Mouse (Mus musculus) neural tube, embryonic 13.5 days (tissue): ENCODE results near the gene Aldoart2. TPM values are rescaled to one million over a fixed set of nuclear protein-coding genes. Genes with fewer than 3 reads are reported as not detected.
A peak's percentile ranks its signal among the peaks of the same experiment; 100 is the strongest.

ENCODE experiments used
- ATAC-seq: fragments of 200-750 bp; cut with Nextera tagmentation; 2 replicates; pipeline ENCODE4 v1.8.0; 2017; ENCODE audit warnings: low read depth, mild to moderate bottlenecking, moderate TSS enrichment, moderate library complexity
- H3K27ac ChIP-seq: fragments of 300-500 bp; sonication (generic); replicated peaks from 2 replicates; pipeline ENCODE4 v1.5.1; 2015; ENCODE audit warnings: moderate library complexity, mild to moderate bottlenecking, inconsistent platforms
- H3K27me3 ChIP-seq: fragments of 300-500 bp; sonication (generic); 2 replicates; pipeline ENCODE4 v1.6.1; 2015; ENCODE audit warnings: mild to moderate bottlenecking, inconsistent platforms
- H3K36me3 ChIP-seq: fragments of 300-500 bp; sonication (generic); 2 replicates; pipeline ENCODE4 v1.6.1; 2015; ENCODE audit warnings: mild to moderate bottlenecking, inconsistent platforms
- H3K4me1 ChIP-seq: fragments of 300-500 bp; sonication (generic); replicated peaks from 2 replicates; pipeline ENCODE4 v1.6.1; 2015; ENCODE audit warnings: inconsistent platforms
- H3K4me2 ChIP-seq: fragments of 300-500 bp; sonication (generic); 2 replicates; pipeline ENCODE4 v1.6.1; 2015; ENCODE audit warnings: inconsistent platforms, mild to moderate bottlenecking, moderate library complexity
- H3K4me3 ChIP-seq: fragments of 300-500 bp; sonication (generic); 2 replicates; pipeline ENCODE4 v1.5.1; 2015; ENCODE audit warnings: mild to moderate bottlenecking, inconsistent platforms
- H3K9ac ChIP-seq: fragments of 300-500 bp; sonication (generic); 2 replicates; pipeline ENCODE4 v1.6.1; 2015; ENCODE audit warnings: moderate library complexity, mild to moderate bottlenecking, inconsistent platforms
- H3K9me3 ChIP-seq: fragments of 300-500 bp; sonication (generic); 2 replicates; pipeline ENCODE4 v1.6.1; 2016; ENCODE audit warnings: inconsistent platforms
- WGBS: fragments of 180-500 bp; shearing (Covaris S2); methylation state at CpG from one replicate; pipeline ENCODE4 v1.1.7; 2015; 5-methylcytosine and 5-hydroxymethylcytosine counted together
- polyA plus RNA-seq: library from polyadenylated mRNA; unstranded; fragments of >200 nt; fragmentation: Nextera tagmentation; extraction: Ambion mirVana; gene quantifications from 2 replicates; pipeline ENCODE4 v1.2.1, GENCODE M21; 2015

The Aldoart2 gene
- polyA plus RNA-seq, 1 experiment from 2014 or later: 0.15 TPM

DNA sequence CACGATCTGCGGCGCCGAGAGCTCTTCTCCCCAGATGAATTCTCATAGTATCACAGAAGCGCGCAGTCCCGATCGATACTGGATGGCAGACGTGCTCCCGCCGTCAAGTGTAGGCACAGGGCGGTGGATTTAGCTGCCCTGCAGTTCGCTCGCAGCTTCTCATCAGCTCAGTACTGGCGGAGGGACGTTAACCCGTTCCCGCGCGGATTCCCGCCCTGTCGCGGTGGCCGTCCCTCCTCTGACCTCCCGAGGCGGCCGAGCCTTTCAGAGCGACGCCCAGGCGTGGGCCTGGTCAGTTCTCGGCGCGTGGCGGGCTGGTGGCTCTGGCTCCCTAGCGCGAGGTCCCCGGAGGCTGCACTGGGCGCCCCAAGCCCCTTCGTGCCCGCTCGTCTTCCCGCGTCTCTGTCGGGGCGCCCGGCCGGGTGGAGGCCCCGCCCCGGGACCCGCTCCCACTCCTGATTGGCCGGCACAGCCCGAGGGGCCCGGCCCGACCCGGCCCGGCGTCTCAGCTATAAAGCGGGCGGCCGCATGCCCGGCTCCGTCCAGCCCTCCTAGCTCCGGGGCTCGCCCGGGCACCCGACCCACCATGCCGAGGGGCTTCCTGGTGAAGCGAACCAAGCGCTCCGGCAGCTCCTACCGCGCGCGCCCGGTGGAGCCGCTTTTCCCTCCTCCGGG is 34.0 kb downstream of the Aldoart2 start, which contains the start of gene Insm2:
Gene Insm2 (plus strand): TSS at position 541 of the 675 bp plus-strand sequence.
- Histone ChIP-seq H3K4me3 (peak within 1 kb of the TSS; percentile 49), H3K9me3 (no peaks in the 10 kb centered on the region), H3K4me1 (peaks cover 27% of the 10 kb centered on the region), H3K9ac (peak within 1 kb of the TSS; percentile 63), H3K36me3 (no peaks in the 10 kb centered on the region), H3K27me3 (peaks cover 83% of the 10 kb centered on the region), H3K27ac (no peak within 1 kb of the TSS), H3K4me2 (peak within 1 kb of the TSS; percentile 89)
- under 1% methylated on average over 77 of the region's 77 CpGs for WGBS
- peak; percentile 72 for ATAC-seq

DNA sequence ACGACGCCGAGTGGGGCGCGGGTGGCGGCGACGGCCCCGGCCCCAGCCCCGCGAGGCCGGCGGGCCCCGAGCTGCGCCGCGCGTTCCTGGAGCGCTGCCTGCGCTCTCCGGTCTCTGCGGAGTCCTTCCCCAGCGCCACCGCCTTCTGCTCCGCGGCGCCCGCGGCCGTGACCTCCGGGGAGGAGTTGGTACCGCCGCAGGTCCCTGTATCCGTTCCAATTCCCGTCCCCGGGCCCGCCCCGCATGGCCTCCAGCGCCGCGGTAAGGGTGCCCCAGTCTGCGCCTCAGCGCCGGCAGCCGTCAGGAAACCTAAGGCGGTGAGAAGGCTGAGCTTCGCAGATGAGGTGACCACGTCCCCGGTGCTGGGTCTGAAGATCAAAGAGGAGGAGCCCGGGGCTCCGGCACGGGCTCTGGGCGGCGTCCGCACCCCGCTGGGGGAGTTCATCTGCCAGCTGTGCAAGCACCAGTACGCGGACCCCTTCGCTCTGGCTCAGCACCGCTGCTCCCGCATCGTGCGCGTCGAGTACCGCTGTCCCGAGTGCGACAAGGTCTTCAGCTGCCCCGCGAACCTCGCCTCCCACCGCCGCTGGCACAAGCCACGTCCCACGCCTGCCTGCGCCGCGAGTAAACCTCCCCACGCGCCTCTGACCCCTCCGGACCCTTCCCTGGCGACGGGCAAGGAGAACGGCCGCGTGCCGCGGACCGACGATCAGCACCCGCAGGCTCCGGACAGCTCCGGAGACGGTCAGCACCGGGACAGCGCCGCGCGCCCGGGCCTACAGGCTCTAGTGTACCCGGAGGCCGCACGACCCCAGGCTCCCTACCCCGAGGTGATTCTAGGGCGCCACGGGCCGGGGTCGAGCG is 34.8 kb downstream of the Aldoart2 start:
- no peaks in the 10 kb centered on the region for H3K36me3 ChIP-seq
- H3K27ac ChIP-seq: no peak overlapping the region
- peak overlapping the region; percentile 49 for H3K4me3 ChIP-seq
- H3K4me1 ChIP-seq: peaks cover 27% of the 10 kb centered on the region
- H3K9ac ChIP-seq: peak overlapping the region; percentile 63
- ATAC-seq: peak; percentile 60
- peak overlapping the region; percentile 89 for H3K4me2 ChIP-seq
- no peaks in the 10 kb centered on the region for H3K9me3 ChIP-seq
- WGBS: under 1% methylated on average over 109 of the region's 109 CpGs
- peaks cover 76% of the 10 kb centered on the region for H3K27me3 ChIP-seq

DNA sequence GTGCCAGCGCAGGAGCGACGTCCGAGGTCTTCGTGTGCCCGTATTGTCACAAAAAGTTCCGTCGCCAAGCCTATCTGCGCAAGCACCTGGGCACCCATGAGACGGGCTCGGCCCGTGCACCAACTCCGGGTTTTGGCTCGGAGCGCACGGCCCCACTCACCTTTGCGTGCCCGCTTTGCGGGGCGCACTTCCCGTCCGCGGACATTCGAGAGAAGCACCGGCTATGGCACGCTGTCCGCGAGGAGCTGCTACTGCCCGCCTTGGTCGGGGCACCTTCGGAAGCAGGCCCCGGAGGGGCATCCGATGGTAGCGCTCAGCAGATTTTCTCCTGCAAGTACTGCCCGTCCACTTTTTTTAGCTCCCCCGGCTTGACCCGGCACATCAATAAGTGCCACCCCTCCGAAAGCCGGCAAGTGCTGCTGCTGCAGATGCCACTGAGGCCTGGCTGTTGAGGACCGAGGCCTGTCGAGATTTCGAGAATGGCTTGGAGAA is 35.5 kb downstream of the Aldoart2 start:
- H3K36me3 ChIP-seq: 0 out of 2 replicates have a peak, but pooled peaks cover 4% of the 10 kb centered on the region
- peak overlapping the region; percentile 49 for H3K4me3 ChIP-seq
- H3K9ac ChIP-seq: no peak overlapping the region
- no peaks in the 10 kb centered on the region for H3K9me3 ChIP-seq
- H3K27me3 ChIP-seq: peaks cover 76% of the 10 kb centered on the region
- 4% methylated on average over 42 of the region's 42 CpGs for WGBS
- peak overlapping the region; percentile 89 for H3K4me2 ChIP-seq
- no peak overlapping the region for H3K27ac ChIP-seq
- H3K4me1 ChIP-seq: peaks cover 27% of the 10 kb centered on the region
- 0 out of 2 replicates have a peak, but pooled peaks have one; percentile 4 for ATAC-seq

DNA sequence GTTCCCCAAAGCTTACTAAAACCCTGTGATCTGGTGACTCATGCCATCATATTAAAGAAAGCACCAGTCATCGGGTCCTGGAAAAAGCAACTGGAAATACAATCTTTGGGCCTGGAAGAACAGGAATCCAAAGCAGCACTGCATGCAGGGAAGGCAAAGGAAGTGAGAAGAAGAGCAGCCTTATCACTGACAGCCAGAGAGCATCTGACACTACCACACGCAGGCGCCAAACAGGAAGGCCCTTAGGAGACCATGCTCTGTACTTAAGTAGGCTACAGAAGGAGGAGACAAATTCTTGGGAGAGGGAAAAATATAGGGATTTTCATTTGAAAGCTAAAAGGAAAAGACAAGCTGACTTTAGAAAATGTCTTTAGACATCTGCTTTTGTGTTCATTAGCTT is 39.4 kb downstream of the Aldoart2 start:
- H3K4me3 ChIP-seq: no peak overlapping the region
- H3K4me2 ChIP-seq: no peak overlapping the region
- H3K9me3 ChIP-seq: no peaks in the 10 kb centered on the region
- no peak overlapping the region for H3K27ac ChIP-seq
- 70% methylated on average over 3 of the region's 3 CpGs for WGBS
- H3K36me3 ChIP-seq: 0 out of 2 replicates have a peak, but pooled peaks cover 4% of the 10 kb centered on the region
- H3K4me1 ChIP-seq: peaks cover 15% of the 10 kb centered on the region
- H3K9ac ChIP-seq: no peak overlapping the region
- no peak for ATAC-seq
- peaks cover 38% of the 10 kb centered on the region for H3K27me3 ChIP-seq

DNA sequence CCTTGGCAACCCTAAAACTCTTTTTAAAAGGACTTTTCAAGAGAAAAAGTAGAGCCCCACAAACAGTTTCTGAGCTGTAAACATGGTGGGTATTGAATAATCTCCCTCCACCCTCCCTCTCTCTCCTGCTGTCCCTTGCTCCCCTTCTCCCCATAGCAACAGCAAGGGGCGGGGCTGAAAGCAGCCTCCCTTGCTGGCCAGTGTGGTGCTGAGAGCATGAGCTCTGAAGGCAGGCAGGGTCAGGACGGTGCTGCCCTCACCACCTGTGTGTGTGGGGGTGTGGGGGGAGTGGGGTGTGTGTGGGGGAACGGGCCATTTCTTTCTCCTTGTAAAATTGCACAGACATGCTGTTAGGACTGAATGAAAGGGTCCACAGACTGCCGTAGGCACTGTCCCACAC is 42.9 kb downstream of the Aldoart2 start:
- Histone ChIP-seq H3K27ac (no peak overlapping the region), H3K4me3 (no peak overlapping the region), H3K27me3 (0 out of 2 replicates have a peak, but pooled peaks cover 5% of the 10 kb centered on the region), H3K9me3 (no peaks in the 10 kb centered on the region), H3K9ac (no peak overlapping the region), H3K36me3 (0 out of 2 replicates have a peak, but pooled peaks cover 4% of the 10 kb centered on the region), H3K4me2 (no peak overlapping the region), H3K4me1 (no peaks in the 10 kb centered on the region)
- ATAC-seq: 0 out of 2 replicates have a peak, but pooled peaks have one; percentile 53
- 24% methylated on average over 4 of the region's 4 CpGs for WGBS

DNA sequence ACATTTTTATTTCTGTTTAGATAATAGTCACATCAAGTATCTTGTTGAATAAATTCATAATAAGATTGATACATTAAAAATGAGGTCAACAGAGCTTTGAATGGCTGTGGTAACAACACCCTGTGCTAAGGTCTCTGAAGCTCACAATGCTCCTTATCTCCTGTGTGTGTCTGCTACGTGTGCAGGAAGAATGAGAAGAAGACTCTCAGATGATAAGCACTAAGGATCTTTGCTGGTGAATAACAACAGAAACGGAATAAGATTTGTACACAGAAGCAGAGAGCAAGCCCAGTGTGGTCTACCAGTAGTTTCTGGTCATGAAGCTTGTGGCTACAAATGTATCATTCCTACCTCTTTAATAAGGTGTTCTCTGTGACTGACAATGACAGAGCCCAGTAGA is 45.8 kb downstream of the Aldoart2 start:
- no peak overlapping the region for H3K4me2 ChIP-seq
- no peaks in the 10 kb centered on the region for H3K4me1 ChIP-seq
- ATAC-seq: no peak
- H3K27me3 ChIP-seq: no peaks in the 10 kb centered on the region
- no peak overlapping the region for H3K4me3 ChIP-seq
- H3K9ac ChIP-seq: no peak overlapping the region
- 81% methylated on average over 2 of the region's 2 CpGs for WGBS
- no peak overlapping the region for H3K27ac ChIP-seq
- no peaks in the 10 kb centered on the region for H3K36me3 ChIP-seq
- no peaks in the 10 kb centered on the region for H3K9me3 ChIP-seq

Other genes with a start within 250 kb of the Aldoart2 start
- 446 and 454 TPM in 2 replicates for gene Psma6, start 181.0 kb upstream of the Aldoart2 start, polyA plus RNA-seq
- gene Nfkbia, start 72.6 kb upstream of the Aldoart2 start, polyA plus RNA-seq: 51.4 and 53.3 TPM in 2 replicates
- gene Insm2, start 34.2 kb downstream of the Aldoart2 start, polyA plus RNA-seq: 1.2 and 1.6 TPM in 2 replicates